Mouse (Mus musculus): ENCODE data around the gene Asgr2.
A peak's percentile ranks its signal among the peaks of the same experiment; 100 is the strongest.
"Not testable (repeated sequence)": the region's sequence is repeated elsewhere in the genome, so short reads cannot be mapped to it uniquely, and the experiment has no call there.

The Asgr2 gene

DNA sequence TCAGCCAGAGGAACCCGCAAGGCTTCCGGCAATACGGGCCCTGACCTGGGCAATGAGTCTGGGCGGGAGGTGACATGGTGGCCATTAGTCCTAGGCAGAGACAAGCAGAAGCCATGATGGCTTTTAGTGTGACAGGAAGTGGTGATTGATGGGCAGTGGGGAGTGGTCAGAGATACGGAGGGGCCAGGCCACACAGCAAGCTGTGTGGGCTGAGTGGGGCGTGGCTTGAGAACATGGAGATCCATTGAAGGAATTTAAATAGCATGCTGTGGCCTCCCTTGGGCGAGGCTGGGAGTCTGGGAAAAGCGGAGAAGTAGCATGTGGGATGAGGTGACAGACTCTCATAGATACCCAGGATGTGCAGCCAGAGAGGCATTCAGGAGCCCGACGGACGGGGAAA is 5.0 kb downstream of the Asgr2 start:
- DNase-seq = no peak

DNA sequence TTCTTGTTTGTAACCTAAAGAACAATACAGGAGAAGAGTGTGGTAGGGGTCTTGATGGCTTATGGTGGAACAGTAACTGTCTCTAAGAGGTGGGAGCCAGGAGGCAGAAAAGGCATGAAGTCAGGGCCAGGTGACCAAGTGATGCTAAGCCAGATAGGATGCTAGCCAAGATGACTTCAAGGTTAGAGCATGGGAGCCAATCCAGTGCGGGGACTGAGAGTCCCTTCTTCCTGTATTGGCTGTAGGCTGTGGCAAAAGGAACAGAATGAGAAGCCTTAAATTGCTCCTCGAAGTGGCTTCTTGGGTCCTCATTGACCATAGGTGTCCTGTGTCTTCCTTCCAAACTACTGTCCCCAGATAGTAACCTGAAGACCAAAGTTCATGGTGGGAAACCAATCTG is 6.7 kb downstream of the Asgr2 start:
- no peak for DNase-seq

DNA sequence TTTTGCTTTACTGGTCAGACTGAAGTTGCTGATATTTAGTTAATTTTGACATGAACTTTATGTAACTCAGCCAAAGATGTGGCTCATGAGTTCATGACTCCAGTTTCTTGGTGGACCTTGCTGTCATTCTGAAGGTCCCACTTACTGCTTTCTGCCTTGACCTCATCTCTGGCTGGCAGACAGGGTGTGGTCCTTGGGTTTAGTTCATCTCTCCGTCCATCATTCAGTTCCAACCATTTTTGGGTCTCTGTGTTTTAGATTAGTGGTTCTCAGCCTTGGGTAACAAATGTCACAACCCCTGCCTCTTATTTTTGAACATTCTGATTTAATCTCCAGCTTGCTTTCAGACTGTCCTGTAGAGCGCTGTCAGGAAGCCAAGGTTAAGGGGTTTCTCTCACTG is 7.4 kb downstream of the Asgr2 start:
- no peak for DNase-seq

DNA sequence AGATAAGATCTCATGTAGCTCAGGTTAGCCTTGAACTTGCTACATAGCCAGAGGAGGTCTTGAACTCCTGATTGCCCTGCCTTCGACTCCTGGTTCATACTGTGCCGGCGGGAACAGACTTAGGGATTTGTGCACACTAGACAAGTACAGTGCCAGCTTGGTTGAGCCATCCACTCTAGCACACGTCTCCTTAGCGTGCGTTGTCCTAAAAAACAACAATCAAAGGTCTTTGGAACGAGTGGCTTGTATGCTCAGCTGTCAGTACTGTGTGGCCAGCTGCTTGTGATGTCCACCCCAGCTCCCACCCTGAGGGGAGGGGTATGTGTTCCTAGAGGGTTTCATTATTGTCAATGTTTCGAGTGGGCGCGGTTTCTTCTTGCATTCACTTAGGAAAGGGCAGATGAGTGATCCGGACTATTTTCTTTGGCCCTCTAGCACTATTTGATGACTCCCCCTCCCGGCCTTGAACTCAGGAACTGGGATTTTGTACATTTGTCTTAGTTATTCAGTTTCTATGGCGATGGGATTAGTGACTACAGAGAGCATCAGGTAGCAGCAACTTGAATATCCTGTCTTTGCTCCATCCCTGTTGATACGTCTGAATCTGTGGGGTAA is 11.4 kb downstream of the Asgr2 start:
- DNase-seq = no peak

DNA sequence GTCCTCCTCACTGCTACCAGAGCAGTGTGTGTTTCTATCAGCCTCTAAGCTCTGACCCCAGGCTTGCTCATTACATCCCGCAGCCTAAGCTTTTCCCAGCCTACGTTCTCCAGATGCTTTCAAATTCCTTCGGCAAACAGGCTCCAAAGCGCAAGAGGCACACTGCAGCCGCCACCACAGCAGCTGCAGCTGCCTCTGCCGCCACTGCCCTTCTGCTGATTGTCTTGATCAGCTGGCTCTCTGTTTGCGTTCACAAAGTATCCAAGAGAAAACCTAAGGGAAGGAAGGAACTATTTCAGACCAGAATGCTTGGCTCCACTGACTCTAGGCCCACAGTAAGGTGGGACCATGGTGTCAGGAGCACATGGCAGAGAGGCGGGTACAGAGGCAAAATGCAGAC is 14.6 kb downstream of the Asgr2 start:
- no peak for DNase-seq

DNA sequence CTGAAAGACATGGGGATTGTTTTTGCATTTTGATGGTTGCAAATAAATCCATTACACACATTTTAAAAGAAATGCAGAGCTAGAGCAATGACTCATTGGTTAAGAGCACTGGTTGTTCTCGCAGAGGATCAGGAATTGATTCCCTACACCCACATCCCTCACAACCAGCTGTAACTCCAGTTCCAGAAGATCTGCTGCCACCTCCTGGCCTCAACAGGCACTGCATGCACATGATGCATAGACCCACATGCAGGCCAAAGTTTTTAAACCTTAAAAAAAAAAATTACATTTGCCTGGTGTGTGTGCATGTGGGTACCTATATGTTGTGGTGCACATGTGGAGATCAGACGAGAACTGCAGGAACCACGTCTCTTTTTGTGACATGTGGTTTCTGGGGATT is 17.7 kb downstream of the Asgr2 start:
- DNase-seq = peak; percentile 6

DNA sequence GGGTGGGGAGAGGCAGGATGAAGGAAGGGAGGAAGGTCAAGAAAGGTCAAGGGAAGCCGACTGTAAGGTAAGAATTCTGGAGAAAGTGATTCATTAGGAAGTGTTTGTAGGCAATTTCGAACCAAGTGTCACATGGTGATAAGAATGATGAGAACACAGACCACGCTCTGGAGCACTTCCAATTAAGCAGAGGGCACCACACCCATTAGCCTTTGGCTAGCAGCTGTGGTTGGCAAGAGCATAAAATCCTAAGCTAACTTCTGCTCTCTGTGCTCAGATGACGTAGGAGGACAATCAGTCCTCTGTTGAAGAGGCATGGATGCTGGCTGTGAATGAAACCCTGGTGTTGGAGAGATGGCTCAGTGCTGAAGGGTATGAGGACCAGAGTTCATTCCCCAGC is 22.1 kb downstream of the Asgr2 start:
- no peak for DNase-seq

DNA sequence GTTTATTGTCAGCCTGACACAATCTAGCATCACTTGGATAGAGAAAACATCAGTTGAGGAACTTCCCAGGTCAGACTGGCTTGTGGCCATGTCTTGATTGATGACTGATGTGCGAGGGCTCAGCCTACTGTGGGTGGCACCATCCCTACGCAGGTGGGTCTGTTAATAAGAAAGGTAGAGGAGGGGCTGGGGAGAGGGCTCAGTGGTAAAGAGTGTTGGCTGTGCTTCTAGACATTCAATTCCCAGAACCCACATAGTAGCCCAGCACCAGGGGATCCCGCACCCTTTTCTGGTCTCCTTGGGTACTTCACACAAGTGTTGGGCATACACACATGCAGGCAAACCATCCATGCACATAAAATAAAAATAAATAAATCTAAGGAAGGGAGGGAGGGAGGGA is 23.5 kb downstream of the Asgr2 start:
- no peak for DNase-seq

DNA sequence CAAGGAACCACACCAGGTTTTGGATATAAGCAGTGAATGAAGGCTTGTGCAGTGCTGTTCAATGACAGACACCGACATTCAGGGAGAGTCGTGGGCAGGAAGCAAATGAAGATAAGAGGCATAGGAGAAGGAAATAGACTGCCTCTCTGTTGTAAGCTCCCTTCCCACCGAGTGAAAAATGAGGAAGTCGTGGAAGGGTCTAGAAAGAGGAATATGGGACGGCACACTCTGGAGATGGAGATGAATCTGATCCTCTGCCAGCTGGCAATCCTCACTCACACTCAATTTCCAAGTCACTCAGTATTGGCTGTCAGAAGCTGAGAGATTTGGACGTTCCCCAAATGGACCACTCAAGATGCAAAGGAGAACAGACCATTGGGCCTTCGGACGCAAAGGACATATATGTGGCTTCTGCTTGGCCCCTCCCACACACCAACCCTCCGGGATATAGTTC is 37.5 kb downstream of the Asgr2 start, which contains the start of gene Mgl2:
Gene Mgl2 (plus strand): TSS at position 404 of the 454 bp plus-strand sequence.
- no peak for DNase-seq

DNA sequence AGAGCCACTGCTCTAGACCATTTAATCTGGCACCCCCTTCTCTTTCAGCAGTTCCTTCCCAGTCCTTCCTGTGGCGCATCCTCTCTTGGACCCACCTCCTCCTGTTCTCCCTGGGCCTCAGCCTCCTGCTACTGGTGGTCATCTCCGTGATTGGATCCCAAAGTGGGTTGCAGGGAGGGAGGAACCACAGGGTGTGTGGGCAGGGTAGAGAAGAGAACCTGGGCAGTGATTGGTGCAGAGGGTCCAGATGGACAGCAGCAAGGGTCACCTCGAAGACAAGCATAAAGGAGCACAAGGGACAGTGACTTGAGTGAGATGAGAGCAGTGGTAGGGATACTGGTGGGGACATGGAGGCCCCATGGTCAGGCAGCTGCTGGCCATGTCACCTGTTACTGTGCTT is 42.6 kb downstream of the Asgr2 start:
- not testable (repeated sequence) for DNase-seq

DNA sequence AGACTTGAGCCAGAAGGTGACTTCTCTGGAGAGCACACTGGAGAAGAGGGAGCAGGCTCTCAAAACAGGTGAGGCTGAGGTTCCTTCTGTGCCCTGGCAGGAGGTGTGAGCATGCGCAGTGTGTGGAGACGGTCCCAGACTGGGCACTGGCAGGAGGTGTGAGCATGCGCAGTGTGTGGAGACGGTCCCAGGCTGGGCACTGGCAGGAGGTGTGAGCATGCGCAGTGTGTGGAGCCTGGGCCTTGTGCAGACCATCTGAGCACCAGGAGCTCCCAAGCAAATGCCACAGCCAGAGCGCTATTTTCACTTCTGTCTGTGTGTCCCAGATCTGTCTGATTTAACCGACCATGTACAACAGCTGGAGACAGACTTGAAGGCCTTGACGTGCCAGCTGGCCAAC is 43.5 kb downstream of the Asgr2 start:
- not testable (repeated sequence) for DNase-seq

DNA sequence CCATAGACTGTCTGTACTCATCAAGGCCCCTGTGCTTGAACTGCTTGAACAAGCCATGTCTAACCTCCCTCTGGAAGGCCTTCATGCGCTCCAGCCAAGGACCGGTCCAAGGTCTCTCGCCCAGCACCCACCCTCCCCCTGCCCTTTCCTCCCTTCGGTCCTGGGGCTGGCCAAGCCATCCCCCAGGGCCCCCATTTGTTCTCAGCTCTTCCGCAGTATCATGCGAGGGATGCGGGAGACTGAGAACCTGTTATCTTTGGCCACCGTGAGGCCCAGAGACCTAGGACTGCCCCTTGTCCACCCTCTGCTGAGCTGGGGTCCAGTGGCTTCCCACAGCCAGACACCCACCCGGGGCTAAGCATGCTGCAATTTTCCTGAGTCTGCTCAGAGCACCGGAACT is 46.7 kb downstream of the Asgr2 start:
- no peak for DNase-seq

DNA sequence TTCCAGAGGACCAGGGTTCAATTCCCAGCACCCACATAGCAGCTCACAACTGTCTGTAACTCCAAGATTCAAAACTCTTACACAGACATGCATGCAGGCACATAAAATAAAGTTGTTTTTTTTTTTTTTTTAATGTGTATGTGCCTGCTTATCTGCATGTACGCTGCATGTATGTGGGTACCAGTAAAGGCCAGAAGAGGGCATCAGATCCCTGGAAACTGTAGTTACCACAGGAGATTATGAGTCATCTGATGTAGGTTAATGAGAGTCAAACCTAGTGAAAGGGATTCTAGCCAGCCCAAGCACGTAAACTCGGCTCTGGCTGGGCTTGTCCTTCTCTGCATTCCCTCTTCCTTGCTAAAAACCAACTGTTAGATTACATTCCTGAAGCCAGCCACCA is 58.6 kb downstream of the Asgr2 start:
- DNase-seq = no peak

Data from right cerebral cortex, adult 18-20 months (tissue).